Mouse (Mus musculus) midbrain, embryonic 13.5 days (tissue): ENCODE data around the gene Cideb. TPM values are rescaled to one million over a fixed set of nuclear protein-coding genes. Genes with fewer than 3 reads are reported as not detected.

Experiments
- polyA plus RNA-seq: library from polyadenylated mRNA; unstranded; fragments of >200 nt; fragmentation: Nextera tagmentation; extraction: Ambion mirVana; gene quantifications from 2 replicates; pipeline ENCODE4 v1.2.1, GENCODE M21; 2015

Gene Cideb
- polyA plus RNA-seq, 1 experiment from 2014 or later: 0.19 TPM

Other genes with a start within 250 kb of the Cideb start
- 0.70 and 0.88 TPM in 2 replicates for gene Cpne6, start 248.0 kb downstream of the Cideb start, polyA plus RNA-seq
- gene Nrl, start 233.5 kb downstream of the Cideb start, polyA plus RNA-seq: 0.08 TPM in 1 of 2 replicates, not detected in the other
- gene Pck2, start 218.2 kb downstream of the Cideb start, polyA plus RNA-seq: 16.6 and 19.5 TPM in 2 replicates
- 126 and 134 TPM in 2 replicates for gene Dcaf11, start 198.5 kb downstream of the Cideb start, polyA plus RNA-seq
- gene A730061H03Rik, start 198.1 kb downstream of the Cideb start, polyA plus RNA-seq: 0.43 and 0.92 TPM in 2 replicates
- gene Fitm1, start 182.8 kb downstream of the Cideb start, polyA plus RNA-seq: not detected in 2 replicates
- gene Psme1, start 180.3 kb downstream of the Cideb start, polyA plus RNA-seq: 176 TPM in 2 replicates
- 9.7 and 12.1 TPM in 2 replicates for gene Emc9, start 173.2 kb downstream of the Cideb start, polyA plus RNA-seq
- gene Psme2, start 167.3 kb downstream of the Cideb start, polyA plus RNA-seq: 198 and 217 TPM in 2 replicates
- 22.0 and 24.1 TPM in 2 replicates for gene Rnf31, start 166.8 kb downstream of the Cideb start, polyA plus RNA-seq
- 7.8 and 8.7 TPM in 2 replicates for gene Irf9, start 154.9 kb downstream of the Cideb start, polyA plus RNA-seq
- gene Rec8, start 140.4 kb downstream of the Cideb start, polyA plus RNA-seq: 6.6 and 7.3 TPM in 2 replicates
- 75.1 and 82.2 TPM in 2 replicates for gene Ipo4, start 122.5 kb downstream of the Cideb start, polyA plus RNA-seq
- gene Gm49378, start 120.6 kb downstream of the Cideb start, polyA plus RNA-seq: 1.6 and 2.1 TPM in 2 replicates
- gene Tm9sf1, start 114.7 kb downstream of the Cideb start, polyA plus RNA-seq: 59.7 and 59.8 TPM in 2 replicates
- gene Tssk4, start 108.3 kb downstream of the Cideb start, polyA plus RNA-seq: 0.38 and 0.59 TPM in 2 replicates
- gene Mdp1, start 98.0 kb downstream of the Cideb start, polyA plus RNA-seq: 69.7 and 75.0 TPM in 2 replicates
- gene Gmpr2, start 86.5 kb downstream of the Cideb start, polyA plus RNA-seq: 49.5 and 53.3 TPM in 2 replicates
- 605 and 607 TPM in 2 replicates for gene Nedd8, start 86.3 kb downstream of the Cideb start, polyA plus RNA-seq
- 36.9 and 38.5 TPM in 2 replicates for gene Tinf2, start 76.6 kb downstream of the Cideb start, polyA plus RNA-seq
- gene Tgm1, start 44.5 kb downstream of the Cideb start, polyA plus RNA-seq: 0.32 and 0.46 TPM in 2 replicates
- 45.0 and 48.8 TPM in 2 replicates for gene Rabggta, start 36.2 kb downstream of the Cideb start, polyA plus RNA-seq
- gene Dhrs1, start 12.8 kb downstream of the Cideb start, polyA plus RNA-seq: 66.3 and 68.8 TPM in 2 replicates
- gene Nop9, start 12.8 kb downstream of the Cideb start, polyA plus RNA-seq: 33.8 and 36.2 TPM in 2 replicates
- gene Ltb4r2, start 3.0 kb upstream of the Cideb start, polyA plus RNA-seq: 0.22 and 0.28 TPM in 2 replicates
- gene Ltb4r1, start 7.5 kb upstream of the Cideb start, polyA plus RNA-seq: 0.26 TPM in 1 of 2 replicates, not detected in the other
- gene Adcy4, start 25.6 kb upstream of the Cideb start, polyA plus RNA-seq: 4.1 and 4.2 TPM in 2 replicates
- gene Ripk3, start 30.4 kb upstream of the Cideb start, polyA plus RNA-seq: 2.3 and 2.4 TPM in 2 replicates
- gene Nfatc4, start 64.7 kb upstream of the Cideb start, polyA plus RNA-seq: 7.9 and 8.8 TPM in 2 replicates
- gene Nynrin, start 95.6 kb upstream of the Cideb start, polyA plus RNA-seq: 13.4 and 13.5 TPM in 2 replicates
- 0.23 and 0.26 TPM in 2 replicates for gene Cbln3, start 125.9 kb upstream of the Cideb start, polyA plus RNA-seq
- gene Khnyn, start 126.5 kb upstream of the Cideb start, polyA plus RNA-seq: 10.1 and 11.1 TPM in 2 replicates
- 89.4 and 92.5 TPM in 2 replicates for gene Sdr39u1, start 141.8 kb upstream of the Cideb start, polyA plus RNA-seq
- gene Cma1, start 186.2 kb upstream of the Cideb start, polyA plus RNA-seq: not detected in 2 replicates
- not detected in 2 replicates for gene Cma2, start 192.5 kb upstream of the Cideb start, polyA plus RNA-seq